Mouse (Mus musculus): ENCODE results near the gene Rxylt1. TPM values are rescaled to one million over a fixed set of nuclear protein-coding genes. Genes with fewer than 3 reads are reported as not detected.
A peak's percentile ranks its signal among the peaks of the same experiment; 100 is the strongest.

Rxylt1 gene
- total RNA-seq, 1 experiment = 49.9 TPM

DNA sequence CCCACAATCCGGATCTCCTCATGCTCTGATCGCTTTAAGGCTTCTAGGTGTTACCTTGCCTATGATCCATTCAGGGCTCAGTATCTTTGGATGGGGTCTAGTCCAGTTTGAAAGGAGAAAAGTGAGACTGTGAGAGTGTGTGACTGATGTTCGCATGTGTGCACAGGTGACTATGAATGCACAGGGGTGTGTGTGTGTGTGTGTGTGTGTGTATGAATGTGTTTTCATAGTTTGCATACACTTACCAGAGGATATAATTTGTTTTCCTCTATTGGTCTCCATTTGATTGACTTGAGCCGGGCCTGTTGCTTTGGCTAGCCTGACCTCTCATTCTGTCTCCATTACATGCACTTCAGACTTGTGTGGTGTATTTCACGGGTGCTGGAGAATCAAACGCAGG, 41.3 kb downstream of the Rxylt1 start:
- Histone ChIP-seq H3K9ac (ENCODE audit: insufficient read depth, low read depth, low read length, poor library complexity, severe bottlenecking) (no peak overlapping the region), H3K9me3 (ENCODE audit: control insufficient read depth, insufficient read depth, low read depth, low read length) (no peaks in the 10 kb centered on the region), H3K36me3 (ENCODE audit: control insufficient read depth, insufficient read depth, low read length, poor library complexity, severe bottlenecking) (no peaks in the 10 kb centered on the region), H3K27ac (ENCODE audit: insufficient read depth, low read depth, low read length, poor library complexity, severe bottlenecking) (no peak overlapping the region), H3K4me1 (ENCODE audit: control insufficient read depth in 2 of 2, insufficient read depth in 2 of 2, low read length in 2 of 2, poor library complexity in 1 of 2) (no peaks in the 10 kb centered on the region), H3K4me3 (ENCODE audit: insufficient read depth in 1 of 2, low read depth in 1 of 2, low read length in 2 of 2, poor library complexity in 1 of 2, severe bottlenecking in 1 of 2) (no peak overlapping the region)
- no peak for TF ChIP-seq ZNF384 (IDR thresholded peaks at IDR 0.05; ENCODE audit: low read depth, low read length)
- no peak for TF ChIP-seq HCFC1 (IDR thresholded peaks at IDR 0.05; ENCODE audit: borderline replicate concordance, insufficient read depth, low read length)
- no peak for TF ChIP-seq ZC3H11A (IDR thresholded peaks at IDR 0.05; ENCODE audit: borderline replicate concordance, low read depth, low read length)
- TF ChIP-seq CHD2 (IDR thresholded peaks at IDR 0.05; ENCODE audit: low read depth, low read length) = no peak
- no peak for TF ChIP-seq MAFK (IDR thresholded peaks at IDR 0.05; ENCODE audit: insufficient read depth, low read depth, low read length)
- DNase-seq (ENCODE audit: low read depth, low spot score) = no peak
- in situ Hi-C loops (cut with MboI; ENCODE audit: low sequenced_read_pairs in 2 of 2, unreplicated experiment in 2 of 2) = no loop called here

DNA sequence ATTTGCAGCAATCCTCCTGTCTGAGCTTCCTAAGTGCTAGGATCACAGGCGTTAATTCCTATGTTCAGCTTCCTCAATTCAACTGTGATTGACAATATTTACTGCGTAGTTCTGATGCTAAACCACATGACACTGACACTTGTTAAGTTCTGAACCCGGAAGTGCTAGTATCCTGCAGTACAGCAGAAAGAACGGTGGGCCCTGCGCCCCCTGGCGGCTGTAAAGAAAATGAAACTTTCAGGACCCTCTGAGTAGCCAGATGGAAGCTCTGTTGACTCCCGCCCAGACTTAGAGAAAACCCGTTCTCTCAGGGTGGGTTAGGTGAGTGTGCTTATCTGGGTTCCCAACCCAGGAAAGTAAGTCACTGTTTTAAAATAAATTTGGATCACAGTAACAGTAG, 42.6 kb downstream of the Rxylt1 start:
- H3K4me3 ChIP-seq (ENCODE audit: insufficient read depth in 1 of 2, low read depth in 1 of 2, low read length in 2 of 2, poor library complexity in 1 of 2, severe bottlenecking in 1 of 2) = no peak overlapping the region
- no peaks in the 10 kb centered on the region for H3K9me3 ChIP-seq (ENCODE audit: control insufficient read depth, insufficient read depth, low read depth, low read length)
- H3K4me1 ChIP-seq (ENCODE audit: control insufficient read depth in 2 of 2, insufficient read depth in 2 of 2, low read length in 2 of 2, poor library complexity in 1 of 2) = no peaks in the 10 kb centered on the region
- H3K36me3 ChIP-seq (ENCODE audit: control insufficient read depth, insufficient read depth, low read length, poor library complexity, severe bottlenecking) = no peaks in the 10 kb centered on the region
- in situ Hi-C loops (cut with MboI; ENCODE audit: low sequenced_read_pairs in 2 of 2, unreplicated experiment in 2 of 2) = no loop called here
- DNase-seq (ENCODE audit: low read depth, low spot score) = peak; percentile 56
- H3K27ac ChIP-seq (ENCODE audit: insufficient read depth, low read depth, low read length, poor library complexity, severe bottlenecking) = no peak overlapping the region
- no peak overlapping the region for H3K9ac ChIP-seq (ENCODE audit: insufficient read depth, low read depth, low read length, poor library complexity, severe bottlenecking)
- TF ChIP-seq ZC3H11A (IDR thresholded peaks at IDR 0.05; ENCODE audit: borderline replicate concordance, low read depth, low read length) (0 out of 2 replicates have a peak, but pooled peaks have one; percentile 12), CHD2 (IDR thresholded peaks at IDR 0.05; ENCODE audit: low read depth, low read length) (no peak), ZNF384 (IDR thresholded peaks at IDR 0.05; ENCODE audit: low read depth, low read length) (no peak), HCFC1 (IDR thresholded peaks at IDR 0.05; ENCODE audit: borderline replicate concordance, insufficient read depth, low read length) (no peak)

DNA sequence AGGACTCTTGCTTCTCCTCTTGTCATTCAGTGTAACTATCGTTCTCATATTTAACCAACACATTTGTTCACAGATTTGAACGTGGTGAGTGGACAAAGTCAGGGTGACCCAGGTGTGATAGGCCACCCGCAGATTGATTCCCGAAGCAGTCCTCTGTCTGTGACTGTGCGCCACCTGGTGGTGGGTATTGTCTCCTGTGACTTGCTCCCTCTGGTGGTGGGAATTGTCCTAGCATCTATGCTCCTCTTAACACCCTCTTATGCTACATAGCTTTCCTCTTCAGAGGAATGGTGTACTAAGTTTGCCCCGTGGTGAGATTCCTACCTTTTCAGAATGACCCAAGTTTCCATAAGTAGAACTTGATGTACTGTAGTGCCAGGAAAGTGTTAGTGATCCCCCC, 45.3 kb downstream of the Rxylt1 start:
- Histone ChIP-seq H3K27ac (ENCODE audit: insufficient read depth, low read depth, low read length, poor library complexity, severe bottlenecking) (no peak overlapping the region), H3K9ac (ENCODE audit: insufficient read depth, low read depth, low read length, poor library complexity, severe bottlenecking) (no peak overlapping the region; the same call in 1 of the 2 replicates), H3K4me1 (ENCODE audit: control insufficient read depth in 2 of 2, insufficient read depth in 2 of 2, low read length in 2 of 2, poor library complexity in 1 of 2) (no peaks in the 10 kb centered on the region; a peak in 1 of 4 replicates), H3K36me3 (ENCODE audit: control insufficient read depth, insufficient read depth, low read length, poor library complexity, severe bottlenecking) (no peaks in the 10 kb centered on the region), H3K9me3 (ENCODE audit: control insufficient read depth, insufficient read depth, low read depth, low read length) (no peaks in the 10 kb centered on the region), H3K4me3 (ENCODE audit: insufficient read depth in 1 of 2, low read depth in 1 of 2, low read length in 2 of 2, poor library complexity in 1 of 2, severe bottlenecking in 1 of 2) (no peak overlapping the region)
- peak; percentile 82 for DNase-seq (ENCODE audit: low read depth, low spot score)
- TF ChIP-seq ZNF384 (IDR thresholded peaks at IDR 0.05; ENCODE audit: low read depth, low read length) (peak; percentile 75), HCFC1 (IDR thresholded peaks at IDR 0.05; ENCODE audit: borderline replicate concordance, insufficient read depth, low read length) (peak; percentile 55; the same call in 1 of the 2 replicates), MAFK (IDR thresholded peaks at IDR 0.05; ENCODE audit: insufficient read depth, low read depth, low read length) (no peak), ZC3H11A (IDR thresholded peaks at IDR 0.05; ENCODE audit: borderline replicate concordance, low read depth, low read length) (peak; percentile 82), CHD2 (IDR thresholded peaks at IDR 0.05; ENCODE audit: low read depth, low read length) (no peak)
- in situ Hi-C loops (cut with MboI; ENCODE audit: low sequenced_read_pairs in 2 of 2, unreplicated experiment in 2 of 2) = no loop called here

DNA sequence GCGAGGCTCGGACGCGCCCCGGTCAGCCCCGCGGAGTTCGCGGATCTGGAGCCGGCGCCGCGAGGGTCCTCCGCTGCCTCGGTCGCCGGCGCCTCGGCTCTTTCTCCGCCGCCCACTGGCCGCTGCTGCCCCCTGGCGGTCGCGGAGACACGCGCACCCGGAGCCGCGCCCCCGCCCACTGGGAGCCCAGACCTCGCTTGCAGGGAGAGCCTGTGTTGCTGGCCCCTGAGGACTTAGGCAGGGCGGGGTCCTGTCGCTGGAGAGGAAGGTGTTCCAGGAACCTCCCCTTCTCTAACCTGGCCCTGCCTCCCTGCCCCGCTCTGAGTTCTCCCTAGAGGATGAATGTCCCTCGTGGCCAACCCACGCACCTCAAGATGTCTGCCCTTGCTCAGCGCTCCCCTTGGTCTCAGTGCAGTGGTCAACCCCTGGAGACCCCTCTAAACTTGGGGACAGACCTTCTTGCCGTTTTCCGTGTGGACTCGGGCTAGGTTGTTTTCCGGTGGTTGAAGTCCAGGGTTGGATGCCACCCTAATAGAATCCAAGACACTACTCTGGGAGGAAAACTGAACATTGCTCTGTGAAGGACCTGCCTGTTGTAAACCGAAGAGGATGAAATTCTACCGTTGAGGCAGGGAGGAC, 49.3 kb downstream of the Rxylt1 start:
- Histone ChIP-seq H3K9me3 (ENCODE audit: control insufficient read depth, insufficient read depth, low read depth, low read length) (no peaks in the 10 kb centered on the region), H3K4me1 (ENCODE audit: control insufficient read depth in 2 of 2, insufficient read depth in 2 of 2, low read length in 2 of 2, poor library complexity in 1 of 2) (peaks cover 0 to 2% of the 10 kb centered on the region in 2 experiments; a peak in 1 of 4 replicates), H3K36me3 (ENCODE audit: control insufficient read depth, insufficient read depth, low read length, poor library complexity, severe bottlenecking) (no peaks in the 10 kb centered on the region), H3K9ac (ENCODE audit: insufficient read depth, low read depth, low read length, poor library complexity, severe bottlenecking) (peak overlapping the region; percentile 70), H3K4me3 (ENCODE audit: insufficient read depth in 1 of 2, low read depth in 1 of 2, low read length in 2 of 2, poor library complexity in 1 of 2, severe bottlenecking in 1 of 2) (peak overlapping the region; percentile 66 to 81; a peak in 3 of 4 replicates), H3K27ac (ENCODE audit: insufficient read depth, low read depth, low read length, poor library complexity, severe bottlenecking) (no peak overlapping the region)
- DNase-seq (ENCODE audit: low read depth, low spot score) = peak; percentile 55
- no peak for TF ChIP-seq HCFC1 (IDR thresholded peaks at IDR 0.05; ENCODE audit: borderline replicate concordance, insufficient read depth, low read length)
- no peak for TF ChIP-seq ZNF384 (IDR thresholded peaks at IDR 0.05; ENCODE audit: low read depth, low read length)
- TF ChIP-seq CHD2 (IDR thresholded peaks at IDR 0.05; ENCODE audit: low read depth, low read length) = no peak
- TF ChIP-seq MAFK (IDR thresholded peaks at IDR 0.05; ENCODE audit: insufficient read depth, low read depth, low read length) = no peak
- TF ChIP-seq ZC3H11A (IDR thresholded peaks at IDR 0.05; ENCODE audit: borderline replicate concordance, low read depth, low read length) = no peak
- in situ Hi-C loops (cut with MboI; ENCODE audit: low sequenced_read_pairs in 2 of 2, unreplicated experiment in 2 of 2) = loop anchor here (5.0 to 25.0 kb wide), 2 partner anchors 286 kb away; no protein-coding TSS in a partner anchor

All from ES-E14 (cell line).